Mouse (Mus musculus) Muller cell, postnatal 12 days (primary cell): Measurements from ENCODE around the gene Ly6g6e.
A peak's percentile ranks its signal among the peaks of the same experiment; 100 is the strongest.

Source experiments
- DNase-seq: peaks from one replicate; pipeline ENCODE4 v3.0.0-alpha.2; 2015; ENCODE audit errors: inconsistent ontology term

Ly6g6e gene

DNA sequence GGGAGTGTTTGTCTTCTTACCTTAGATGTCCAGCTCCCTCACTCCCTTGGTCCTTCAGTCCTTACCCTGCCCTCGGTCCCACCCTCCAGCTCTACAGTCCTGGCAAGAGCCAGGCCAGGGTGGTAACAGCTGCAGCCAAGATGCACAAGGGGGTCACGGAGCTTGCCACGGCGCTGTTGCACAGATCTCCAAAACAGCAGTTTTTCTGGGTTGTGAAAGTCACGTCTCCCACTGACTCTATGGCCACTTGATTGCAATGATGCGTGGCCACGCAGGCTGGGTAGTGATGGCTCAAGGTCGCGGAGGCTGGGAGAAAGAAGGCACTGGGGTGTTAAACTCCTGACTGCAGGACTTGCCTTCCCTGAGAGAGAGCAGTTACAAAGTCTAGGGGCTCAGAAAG lies 5.2 kb upstream of the Ly6g6e start:
- DNase-seq: no peak

DNA sequence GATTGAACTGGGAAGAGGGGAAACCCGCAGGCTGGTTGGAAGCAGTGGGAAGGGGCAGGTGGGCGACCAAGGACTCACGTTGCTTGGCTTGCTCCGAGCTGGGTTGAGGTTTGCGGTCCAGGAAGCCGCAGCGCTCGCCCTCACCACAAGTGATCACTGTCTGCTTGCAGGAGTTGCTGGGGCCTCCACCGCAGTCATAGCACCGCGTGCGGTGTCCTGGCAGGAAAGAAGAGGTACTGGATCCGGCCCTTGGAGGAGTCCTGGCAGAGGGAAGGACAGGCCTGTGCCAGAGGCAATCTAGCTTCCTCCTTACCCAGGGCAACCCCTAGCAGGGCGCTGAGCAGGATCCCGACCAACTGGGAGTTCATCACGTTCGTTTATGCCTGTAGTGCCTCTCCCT lies 2.6 kb upstream of the Ly6g6e start:
- peak; percentile 49 for DNase-seq

DNA sequence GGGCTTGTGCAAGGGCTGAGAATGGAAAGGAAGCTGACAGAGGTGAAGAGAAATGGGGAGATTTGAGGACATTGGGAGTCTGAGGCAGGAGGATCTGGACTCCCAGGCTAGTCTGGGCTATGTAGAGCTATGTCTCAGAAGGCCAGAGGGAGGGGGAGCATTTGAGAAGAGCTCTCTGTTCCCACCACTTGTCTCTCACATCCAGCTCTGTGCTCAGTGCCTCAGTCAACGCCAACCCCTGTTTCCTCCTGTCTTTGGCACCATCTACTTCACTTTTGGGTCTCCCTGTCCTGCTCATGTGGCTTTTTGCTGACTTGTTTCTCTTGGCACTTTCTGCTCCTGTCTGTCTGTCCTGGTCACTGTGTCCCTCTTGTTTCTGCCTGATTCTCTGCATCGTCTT lies 583 bp downstream of the Ly6g6e start:
- no peak for DNase-seq

DNA sequence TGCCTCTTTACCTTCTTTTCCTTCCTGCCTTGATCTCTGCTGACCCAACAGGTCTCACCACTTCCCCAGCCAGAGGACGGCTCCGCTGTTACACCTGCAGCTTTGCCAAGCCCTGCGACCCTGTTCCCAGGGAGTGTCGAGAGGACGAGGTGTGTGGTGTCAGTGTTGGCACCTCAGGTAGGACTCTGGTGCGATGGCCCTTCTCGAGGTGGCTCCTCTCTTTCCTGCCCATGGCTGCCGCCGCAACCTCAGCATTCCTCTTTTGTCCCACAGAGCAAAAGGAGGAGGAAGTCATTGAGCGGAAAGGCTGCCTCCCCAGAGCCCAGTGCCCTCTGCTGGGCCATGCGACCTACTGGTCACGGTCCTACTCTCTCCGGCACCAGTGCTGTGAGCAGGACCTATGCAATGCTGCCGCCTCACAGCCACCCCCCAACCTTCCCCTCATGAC lies 1.1 kb downstream of the Ly6g6e start, which contains the start of gene Ly6g6d:
TSS of gene Ly6g6d (minus strand) at position 280 of the 448 bp plus-strand sequence.
- peak; percentile 72 for DNase-seq

DNA sequence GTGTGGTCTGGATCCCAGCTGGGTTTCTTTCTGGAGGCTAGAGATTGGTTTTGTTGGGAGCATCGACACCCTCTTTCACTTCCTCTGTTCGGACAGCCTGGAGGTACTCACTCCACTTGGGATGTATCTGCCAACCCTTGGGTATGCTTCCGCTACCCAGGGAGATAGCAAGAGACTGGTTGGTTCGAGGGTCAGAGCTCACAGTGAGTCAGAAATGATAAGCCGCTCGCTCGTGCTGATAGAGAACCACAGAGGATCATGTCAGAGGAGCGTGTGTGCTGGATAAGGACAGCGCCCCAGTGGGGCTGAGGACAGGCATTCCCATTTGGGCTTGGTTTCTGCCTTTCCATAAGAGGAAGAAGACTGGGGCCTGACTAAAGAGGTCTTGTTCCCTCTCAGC lies 3.1 kb downstream of the Ly6g6e start:
- no peak for DNase-seq

DNA sequence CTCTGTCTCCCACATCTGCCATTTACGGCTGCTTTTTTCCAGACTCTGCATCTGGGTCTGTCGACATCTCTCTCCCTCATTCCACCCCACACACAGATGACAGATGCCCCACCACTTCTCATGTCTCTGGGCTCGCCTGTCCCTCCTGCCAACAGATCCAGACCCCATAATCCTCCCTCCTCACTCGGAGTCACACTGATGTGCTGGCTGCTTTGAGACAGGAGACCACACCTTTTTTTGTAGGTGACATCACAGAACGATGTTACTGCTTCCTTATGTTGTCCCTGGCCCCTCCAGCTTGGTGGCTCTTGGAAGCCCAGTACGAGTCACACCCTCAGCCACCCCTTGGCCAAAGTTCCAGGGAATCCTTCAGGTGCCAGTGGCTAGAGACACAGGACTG lies 3.5 kb downstream of the Ly6g6e start:
- no peak for DNase-seq

DNA sequence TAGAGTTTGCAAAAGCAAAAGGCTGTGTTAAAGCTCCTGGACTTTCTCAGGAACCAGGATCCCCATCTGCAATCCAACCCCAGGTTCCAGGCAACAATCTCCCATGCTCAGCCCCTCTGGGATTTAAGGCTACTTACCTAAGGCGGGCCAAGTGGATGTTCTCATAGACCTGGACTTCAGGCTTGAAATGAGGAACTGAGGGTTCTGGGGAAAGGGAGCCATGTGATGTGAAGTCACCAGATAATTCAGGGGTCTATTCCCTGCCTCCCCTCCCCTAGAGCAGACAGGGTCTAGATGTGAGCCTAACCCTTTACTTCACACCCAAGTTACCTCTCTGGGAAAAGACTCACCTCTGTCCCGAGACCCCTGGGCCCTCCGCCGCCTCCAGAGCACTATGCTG lies 4.0 kb downstream of the Ly6g6e start:
- no peak for DNase-seq

DNA sequence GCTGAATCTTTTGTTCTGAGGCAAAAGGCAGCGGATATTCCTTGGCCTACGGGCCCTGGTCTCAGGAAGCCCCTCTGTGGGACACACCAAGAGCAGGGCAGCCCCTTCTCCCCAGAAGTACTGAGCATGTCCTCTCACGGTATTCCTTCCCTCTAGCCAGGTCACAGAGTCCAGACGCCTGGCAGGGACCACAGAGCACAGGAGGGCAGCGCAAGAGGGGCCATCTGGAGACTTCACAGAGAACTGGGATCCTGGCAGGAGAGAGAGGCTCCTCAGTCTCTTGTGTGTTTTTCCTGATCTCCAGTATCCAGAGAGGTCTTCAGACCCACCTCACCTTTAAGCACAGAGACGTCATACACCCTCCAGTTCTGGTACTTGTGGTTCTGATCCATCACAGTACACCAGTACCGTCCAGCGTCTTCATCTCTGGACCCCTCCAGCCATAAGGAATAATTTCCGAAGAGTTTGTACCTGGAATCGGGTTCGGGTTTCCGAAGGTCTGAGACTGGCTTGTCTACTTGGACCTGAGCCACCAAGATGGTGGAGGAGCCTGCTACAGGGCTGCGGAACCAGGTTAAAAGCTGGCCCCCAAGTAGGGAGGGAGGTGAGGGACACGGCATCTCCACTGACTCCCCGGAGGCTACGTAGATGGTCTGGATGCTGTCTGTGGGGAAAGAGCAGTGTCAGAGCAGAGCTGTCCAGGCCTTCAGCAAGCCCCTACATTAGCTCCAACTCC lies 6.3 kb downstream of the Ly6g6e start:
- DNase-seq: no peak

DNA sequence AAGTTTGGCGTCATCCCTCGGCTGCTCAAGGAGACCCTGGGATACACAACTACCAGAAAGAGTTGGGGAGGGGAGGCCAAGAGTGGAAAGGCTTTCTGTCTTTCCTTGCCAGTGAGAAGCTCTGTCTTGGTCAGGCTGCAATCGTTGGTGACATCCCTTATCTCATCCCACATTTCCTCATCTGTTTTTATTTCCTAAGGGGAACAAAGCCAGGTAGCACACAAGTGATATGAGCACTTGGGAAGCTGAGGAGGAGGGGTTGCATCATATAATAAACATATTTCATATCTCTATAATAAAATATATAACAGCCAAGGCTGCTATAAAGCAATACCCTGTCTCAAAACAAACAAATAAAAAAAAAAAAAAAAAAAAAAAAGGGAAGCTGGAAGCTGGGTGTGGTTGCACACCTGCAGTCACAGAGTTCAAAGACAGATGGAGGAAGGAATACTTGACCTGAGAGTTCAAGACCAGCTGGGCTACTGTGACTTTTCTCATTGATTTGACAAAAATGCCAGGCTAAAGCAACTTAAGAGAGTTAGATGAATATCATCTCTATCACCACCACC lies 7.3 kb downstream of the Ly6g6e start:
- no peak for DNase-seq

DNA sequence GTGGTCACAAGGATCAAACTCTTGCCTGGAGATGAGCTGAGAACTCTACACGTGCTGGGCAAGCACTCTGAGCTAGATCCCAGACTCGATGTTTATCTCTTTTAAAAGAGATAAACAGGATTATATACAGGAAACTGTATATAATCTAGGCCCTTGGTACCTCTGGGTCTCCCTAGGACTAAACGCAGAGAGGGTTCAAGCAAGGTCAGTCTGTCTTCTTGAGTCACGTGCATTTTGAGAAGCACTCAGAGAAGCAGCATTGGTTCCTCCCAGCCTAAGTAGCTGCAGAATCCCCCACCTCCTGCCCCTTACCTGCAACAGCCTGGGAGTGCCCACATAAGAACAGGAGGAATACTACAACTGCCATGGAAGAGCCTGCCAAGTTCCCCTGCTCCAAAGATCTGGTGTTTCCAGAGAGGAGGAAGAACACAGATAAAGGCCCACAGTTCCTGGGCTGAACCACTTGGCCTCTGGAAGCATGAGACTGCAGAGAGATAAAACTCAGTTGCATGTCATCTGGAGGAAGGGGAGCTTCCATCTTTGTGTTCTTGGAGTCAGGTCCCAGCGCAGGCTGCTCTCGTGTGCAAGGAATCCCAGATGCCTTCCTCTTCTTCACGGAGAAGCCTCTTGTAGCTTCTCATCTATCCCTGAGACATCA lies 8.6 kb downstream of the Ly6g6e start, which contains the start of gene Ly6g6f:
TSS of gene Ly6g6f (minus strand) at position 403 of the 658 bp plus-strand sequence.
- DNase-seq: no peak

DNA sequence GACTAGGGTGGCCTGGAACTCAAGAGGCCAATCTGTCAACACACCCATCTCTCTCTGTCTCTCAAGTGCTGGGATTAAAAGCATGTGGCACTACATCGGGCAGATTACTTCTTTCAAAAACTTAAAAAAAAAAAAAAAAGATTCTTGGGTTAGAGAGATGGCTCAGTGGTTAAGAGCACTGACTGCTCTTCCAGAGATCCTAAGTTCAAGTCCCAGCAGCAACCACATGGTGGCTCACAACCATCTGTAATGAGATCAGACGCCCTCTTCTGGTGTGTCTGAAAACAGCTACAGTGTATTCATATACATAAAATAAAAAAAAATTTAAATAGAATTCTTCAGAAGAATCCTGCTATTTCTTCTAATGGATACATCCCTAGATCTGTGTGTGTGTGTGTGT lies 11.4 kb downstream of the Ly6g6e start:
- no peak for DNase-seq

DNA sequence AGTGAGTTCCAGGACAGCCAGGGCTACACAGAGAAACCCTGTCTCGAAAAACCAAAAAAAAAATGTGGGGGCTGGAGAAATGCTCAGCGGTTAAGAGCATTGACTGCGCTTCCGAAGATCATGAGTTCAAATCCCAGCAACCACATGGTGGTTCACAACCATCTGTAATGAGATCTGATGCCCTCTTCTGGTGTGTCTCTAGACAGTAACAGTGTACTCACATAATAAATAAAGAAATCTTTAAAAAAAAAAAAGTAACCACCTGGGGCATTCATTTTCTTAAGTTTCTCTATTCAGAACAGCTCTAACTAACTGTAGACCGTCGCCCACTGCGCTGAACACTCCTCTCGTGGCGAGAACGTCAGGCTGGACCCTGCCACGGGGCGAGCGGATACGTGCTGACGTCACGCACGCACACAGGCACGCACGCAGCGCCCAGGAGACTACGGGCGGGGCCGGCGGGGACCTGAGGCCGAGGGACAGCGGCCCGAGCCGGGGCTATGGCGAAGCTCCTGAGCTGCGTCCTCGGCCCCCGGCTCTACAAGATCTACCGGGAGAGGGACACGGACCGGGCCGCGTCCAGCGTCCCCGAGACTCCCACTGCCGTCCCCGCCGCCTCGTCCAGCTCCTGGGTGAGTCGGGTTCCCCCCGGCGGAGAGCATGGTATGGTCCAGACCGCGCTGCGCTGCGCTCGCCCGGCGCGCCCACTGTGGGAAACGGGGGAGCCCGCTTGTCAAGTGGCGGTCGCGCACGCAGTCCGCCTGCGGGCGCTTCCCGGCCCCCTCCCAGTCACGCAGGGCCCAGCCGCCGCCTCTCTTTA lies 12.3 kb downstream of the Ly6g6e start, which contains the start of gene Abhd16a:
TSS of gene Abhd16a (plus strand) at position 439 of the 820 bp plus-strand sequence.
- DNase-seq: peak; percentile 96

DNA sequence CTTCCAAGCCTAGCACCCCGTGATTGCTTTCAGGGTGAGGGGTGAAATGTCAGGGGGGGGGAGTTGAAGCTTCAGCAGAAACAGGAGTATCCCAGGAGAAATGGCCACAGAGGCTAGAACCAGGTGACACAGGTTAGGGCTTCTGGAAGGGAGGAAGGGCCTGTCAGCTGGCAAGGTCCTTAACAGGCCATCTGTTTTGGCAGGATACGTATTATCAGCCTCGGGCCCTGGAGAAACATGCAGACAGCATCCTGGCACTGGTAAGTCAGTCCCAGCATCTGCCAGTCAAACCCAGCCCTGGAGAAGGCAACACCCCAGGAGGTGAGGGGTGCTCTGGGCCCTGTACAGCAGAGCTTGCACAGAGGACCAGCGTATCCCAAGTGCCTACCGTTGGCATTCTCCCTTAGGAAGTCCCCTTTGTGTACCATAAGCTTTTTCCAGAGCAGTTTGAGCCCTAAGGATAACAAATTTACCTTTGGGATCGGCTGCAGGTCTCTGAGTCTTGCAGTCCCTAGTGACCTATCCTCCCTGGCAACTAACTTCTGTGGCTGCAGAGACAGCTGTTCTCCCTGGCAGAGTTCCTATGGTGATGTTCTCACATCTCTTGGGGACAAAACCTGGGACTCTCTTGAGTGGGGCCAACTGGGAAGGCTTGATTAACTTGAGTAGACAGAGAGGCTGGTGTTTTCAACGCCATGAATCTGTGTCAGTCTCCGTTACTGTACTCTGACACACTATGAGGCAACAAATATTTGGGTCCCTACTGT lies 13.6 kb downstream of the Ly6g6e start:
- DNase-seq: peak; percentile 40

DNA sequence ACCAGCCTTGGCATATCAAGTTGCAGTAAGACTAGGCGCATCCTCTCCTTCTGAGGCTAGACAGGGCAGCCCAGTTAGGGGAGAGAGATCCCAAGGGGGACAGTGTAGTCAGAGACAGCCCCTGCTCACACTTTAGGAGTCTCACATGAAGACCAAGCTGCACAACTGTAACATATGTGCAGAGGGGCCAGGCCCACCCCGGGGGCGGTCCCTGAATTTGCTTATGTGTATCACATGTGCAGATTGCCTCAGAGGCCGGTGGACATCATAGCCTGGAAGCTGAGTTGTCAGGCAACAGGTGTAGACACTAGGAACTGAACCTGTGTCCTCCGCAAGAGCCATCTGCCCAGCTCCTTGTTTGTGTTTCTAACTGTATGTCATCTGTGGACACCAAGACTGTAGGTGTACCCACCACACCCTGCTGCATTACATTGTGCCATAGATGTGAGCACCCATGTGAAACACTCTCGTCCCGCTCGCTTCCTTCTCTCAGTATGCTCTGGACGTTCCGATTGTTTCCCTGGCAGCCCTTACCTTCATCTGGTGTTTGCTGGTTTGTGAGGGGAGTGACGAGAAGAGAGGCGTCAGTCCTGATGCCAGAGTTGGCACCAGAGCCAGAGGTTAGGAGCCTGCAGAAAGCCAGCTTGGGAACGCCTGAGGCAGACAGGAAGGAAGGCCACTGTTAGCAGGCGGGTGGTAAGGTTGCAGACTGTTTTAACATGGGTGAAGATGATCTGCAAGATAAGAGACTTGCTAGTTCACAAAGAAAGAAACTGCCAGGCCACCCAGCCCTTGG lies 15.9 kb downstream of the Ly6g6e start:
- DNase-seq: no peak

DNA sequence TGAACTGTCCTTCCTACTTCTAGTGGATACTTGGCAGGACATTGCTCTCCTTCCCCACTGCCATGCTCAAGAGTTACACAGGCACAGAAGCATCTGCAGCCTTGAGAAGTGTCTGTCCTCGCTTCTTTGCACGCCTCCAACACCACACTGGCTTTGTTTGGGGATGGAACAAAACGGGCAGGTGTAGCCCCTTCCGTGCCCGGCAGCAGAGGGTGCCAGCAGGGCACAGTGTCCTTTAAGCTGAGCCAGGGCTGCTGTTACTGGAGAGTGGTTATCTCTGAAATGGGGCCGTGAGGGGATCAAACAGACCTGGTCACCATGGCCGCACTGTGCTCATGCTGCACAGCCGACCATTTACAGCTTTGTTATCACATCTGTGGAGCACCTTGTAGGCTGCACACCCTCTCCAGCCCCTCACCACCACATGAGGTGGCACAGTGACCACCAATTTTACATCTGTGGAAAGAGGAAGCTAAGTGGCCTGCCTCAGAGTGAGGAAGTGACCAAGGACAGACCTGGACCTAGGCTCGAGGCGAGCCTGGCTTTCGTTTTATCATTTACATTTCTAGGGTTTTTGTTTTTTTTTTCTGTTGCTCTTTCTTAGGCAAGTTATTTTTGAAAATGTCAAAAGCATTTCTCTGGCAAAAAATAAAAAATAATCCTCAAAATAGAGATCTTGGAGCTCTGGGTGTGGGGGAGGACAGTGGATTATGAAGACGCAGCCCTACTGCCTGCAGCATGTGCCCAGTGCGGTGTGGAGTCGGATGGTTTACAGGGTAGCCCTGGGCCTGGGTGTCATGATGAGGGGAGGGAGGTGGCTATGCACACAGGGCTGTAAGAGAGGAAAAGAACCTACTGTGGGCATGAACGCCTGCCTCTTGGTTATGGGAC lies 18.0 kb downstream of the Ly6g6e start:
- no peak for DNase-seq

DNA sequence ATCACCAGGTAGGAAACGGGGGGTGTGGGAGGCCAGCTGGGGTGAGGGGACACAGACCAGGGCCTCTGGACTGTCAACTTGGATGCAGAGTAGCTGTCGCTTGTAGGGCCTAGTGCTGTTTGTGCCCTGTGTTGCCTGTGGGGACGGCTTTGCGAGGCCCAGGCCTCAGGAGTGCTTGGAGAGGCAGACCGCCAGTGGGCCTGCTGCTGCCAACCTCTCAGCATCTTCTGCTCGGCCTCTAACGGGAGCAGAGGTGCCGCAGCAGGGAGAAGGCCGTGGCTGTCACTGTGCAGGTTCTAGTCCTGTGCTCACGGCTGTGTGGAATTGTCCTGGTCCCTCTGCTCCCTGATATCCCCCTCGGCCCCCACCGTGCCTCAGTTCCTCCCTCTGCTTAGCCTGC lies 19.9 kb downstream of the Ly6g6e start:
- no peak for DNase-seq

DNA sequence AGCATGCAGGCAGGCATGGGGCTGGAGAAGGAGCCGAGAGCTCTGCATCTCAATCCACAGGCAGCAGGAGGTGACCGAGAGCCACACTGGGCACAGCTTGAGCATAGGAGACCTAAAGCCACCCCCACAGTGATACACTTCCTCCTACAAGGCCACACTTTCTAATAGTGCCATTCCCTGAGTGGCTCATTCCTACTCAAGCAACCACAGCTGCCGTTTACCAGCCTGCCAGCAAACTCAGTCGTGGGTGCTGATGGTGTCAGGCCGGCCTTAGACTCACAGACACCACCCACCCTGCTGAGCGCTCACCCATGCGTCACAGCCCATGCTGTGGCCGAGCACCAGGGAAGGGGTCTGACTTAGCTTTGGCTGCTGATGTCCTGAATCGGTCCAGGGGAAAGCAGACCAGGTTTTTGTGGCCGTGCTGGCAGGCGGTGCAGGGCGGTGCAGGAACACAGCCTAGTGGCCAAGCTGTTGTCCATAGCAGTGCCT lies 20.5 kb downstream of the Ly6g6e start:
- no peak for DNase-seq

DNA sequence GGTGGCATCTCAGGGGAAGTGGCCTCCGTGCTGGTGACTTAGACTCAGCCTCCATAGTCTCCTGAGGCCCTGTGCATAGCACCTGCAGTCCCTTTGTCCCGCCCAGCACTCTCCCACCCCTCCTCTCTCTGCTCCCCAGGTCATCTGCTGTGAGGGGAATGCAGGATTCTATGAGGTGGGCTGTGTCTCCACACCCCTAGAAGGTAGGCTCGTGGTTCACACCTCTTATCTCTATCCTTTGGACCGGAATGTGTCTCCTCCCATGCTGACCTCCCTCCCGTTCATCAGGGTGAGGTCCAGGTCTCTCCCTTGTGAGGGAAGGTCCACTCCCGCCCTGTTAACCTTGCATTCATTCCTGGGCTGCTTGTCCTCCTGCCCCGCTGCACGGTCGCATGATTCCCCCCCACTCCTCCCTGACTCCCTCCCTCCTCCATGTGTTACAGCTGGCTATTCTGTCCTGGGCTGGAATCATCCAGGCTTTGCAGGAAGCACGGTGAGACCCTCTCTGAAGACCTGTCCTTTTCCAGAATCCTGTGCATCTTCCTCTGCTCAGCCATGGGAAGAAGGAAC lies 23.6 kb downstream of the Ly6g6e start:
- no peak for DNase-seq

DNA sequence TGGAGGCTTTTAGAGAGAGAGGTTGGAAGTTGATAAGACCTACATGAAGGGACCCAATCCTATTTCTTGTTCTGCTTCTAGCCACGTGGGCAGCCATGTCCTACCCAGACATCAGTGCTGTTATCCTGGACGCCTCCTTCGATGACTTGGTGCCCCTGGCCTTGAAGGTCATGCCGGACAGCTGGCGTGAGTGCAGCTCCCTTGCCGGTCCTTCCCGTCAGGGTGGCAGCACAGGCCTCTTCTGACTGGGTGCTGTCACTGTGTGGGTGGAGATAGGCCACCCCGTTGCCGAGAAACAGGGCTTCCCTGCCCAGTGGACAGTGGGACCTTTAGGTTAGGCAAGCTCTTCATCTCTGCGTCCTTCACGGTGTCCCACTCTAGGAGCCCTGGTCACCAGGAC lies 24.5 kb downstream of the Ly6g6e start:
- DNase-seq: no peak
